Mouse (Mus musculus): ENCODE measurements at regions not wholly inside any gene's neighbourhood (a gene's known extent, or its start where the extent isn't known, plus 50 kb on each side); places are given as distances from the start of the nearest gene placed in this dataset.
"Not testable (repeated sequence)": the region's sequence is repeated elsewhere in the genome, so short reads cannot be mapped to it uniquely, and the experiment has no call there.

DNA sequence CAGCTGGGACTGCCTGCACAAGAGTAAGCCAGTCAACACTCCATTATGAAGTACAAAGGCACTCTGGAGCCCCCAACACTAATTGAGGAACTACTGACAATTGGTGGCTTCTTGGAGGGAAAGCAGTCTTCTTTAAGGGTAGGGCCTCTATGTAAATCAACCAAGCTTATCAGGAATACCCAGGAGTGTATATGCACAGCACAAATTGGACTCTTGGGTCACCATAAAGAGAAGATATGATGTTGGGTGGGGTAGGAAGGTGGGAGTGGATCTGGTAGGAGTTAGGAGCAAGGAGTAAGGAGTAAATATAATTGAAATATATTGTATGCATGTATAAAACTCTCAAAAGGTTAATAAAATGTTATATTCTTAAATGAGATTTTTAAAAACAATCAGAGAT is 587.7 kb downstream of the Pdcd6ip start:
- intact Hi-C loops (cut with DNase I): no loop called here
- DNase-seq: no peak

- intact Hi-C loops (cut with DNase I): no loop called here
- DNase-seq: no peak
Measured at GRCm38 (mm10) chr9:113119721-113120120, 588.3 kb downstream of the Pdcd6ip start.

DNA sequence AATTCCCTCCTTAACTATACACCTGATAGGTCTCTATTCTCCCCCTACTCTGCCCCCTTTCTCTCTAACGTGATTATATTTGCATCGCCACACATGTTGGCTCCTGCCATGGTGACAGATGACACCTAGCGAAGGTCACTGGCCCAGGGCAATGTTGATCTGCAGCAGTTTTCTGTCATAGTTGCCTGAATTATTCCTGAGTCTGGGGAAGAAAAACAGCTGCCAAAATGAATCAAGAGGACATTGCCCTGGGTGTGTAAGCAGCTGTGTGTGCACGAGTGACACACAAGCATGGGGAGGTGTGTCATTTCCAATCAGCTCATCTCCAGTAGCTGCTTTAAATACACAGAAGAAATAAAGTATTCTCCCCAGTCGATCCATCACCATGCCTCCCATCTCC is 592.5 kb downstream of the Pdcd6ip start:
- DNase-seq: no peak
- intact Hi-C loops (cut with DNase I): no loop called here

DNA sequence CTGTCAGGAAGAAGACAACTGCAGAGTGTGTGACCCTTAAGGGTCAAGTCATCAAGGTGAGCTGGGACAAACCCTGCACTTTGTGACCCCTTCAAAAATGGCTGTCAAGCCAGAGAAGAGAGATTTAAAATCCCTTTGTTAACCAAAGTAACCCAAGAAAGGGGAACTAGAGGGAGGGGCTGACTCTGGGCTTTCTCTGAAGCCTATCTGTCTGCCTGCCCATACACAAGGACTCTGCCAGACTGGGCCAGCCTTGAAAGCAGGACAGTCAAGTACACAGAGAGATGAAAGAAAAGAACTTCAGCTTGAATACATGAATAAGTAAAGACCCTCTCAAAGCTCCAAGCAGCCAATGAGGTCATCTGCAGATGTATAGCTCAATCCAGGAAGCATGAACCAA is 595.3 kb downstream of the Pdcd6ip start:
- intact Hi-C loops (cut with DNase I): no loop called here
- no peak for DNase-seq

GRCm38 (mm10) chr9:113101733-113102132 is 606.3 kb downstream of the Pdcd6ip start:
- DNase-seq: no peak
- intact Hi-C loops (cut with DNase I): no loop called here

GRCm38 (mm10) chr9:113100641-113101040 is 607.4 kb downstream of the Pdcd6ip start:
- intact Hi-C loops (cut with DNase I): no loop called here
- DNase-seq: no peak

GRCm38 (mm10) chr9:113095421-113095820 is 612.6 kb downstream of the Pdcd6ip start:
- intact Hi-C loops (cut with DNase I); DNase-seq: not testable (repeated sequence)

- DNase-seq: no peak
- intact Hi-C loops (cut with DNase I): no loop called here
Measured at GRCm38 (mm10) chr9:113093863-113094390, 614.1 kb downstream of the Pdcd6ip start.

DNA sequence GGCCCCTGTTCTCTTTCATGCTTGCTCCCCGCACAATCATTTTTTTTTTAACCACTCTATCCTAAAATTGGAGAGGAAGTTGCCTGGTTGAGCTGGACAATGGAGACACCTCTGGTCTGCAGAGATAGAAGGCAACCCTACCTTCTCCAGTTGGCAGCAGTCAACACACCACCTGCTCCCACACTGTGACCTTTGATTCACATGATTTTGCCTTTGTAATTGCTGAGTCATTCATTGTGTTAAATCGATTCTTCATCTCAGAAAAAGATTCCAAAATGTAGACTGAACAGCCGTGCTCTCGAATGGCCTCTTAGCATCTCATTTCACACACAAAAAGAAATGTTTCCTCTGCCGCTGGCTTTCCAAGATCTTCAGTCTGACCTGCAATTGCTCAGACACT is 616.2 kb downstream of the Pdcd6ip start:
- intact Hi-C loops (cut with DNase I): no loop called here
- DNase-seq: no peak

GRCm38 (mm10) chr9:113087786-113088185 is 620.3 kb downstream of the Pdcd6ip start:
- no peak for DNase-seq
- intact Hi-C loops (cut with DNase I): no loop called here

- intact Hi-C loops (cut with DNase I): no loop called here
Measured at GRCm38 (mm10) chr9:113085281-113085810, 622.7 kb downstream of the Pdcd6ip start.

DNA sequence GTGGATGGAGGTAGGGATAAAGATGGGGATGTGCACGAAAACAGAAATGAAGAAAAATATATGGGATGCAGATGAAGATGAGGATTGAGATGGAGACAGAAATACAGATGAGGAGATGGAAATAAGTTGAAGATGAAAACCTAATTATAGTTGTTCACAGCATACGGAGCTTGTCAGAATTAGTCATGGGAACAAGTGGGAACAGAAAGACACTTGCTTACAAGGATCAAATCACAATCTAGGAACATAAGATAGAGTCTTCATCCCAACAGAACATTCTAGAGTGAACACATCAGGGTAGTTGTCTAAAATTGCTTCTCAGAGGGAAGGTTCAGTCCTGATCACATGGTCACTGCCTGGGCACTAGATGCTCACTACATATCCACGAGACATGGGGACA is 633.2 kb downstream of the Pdcd6ip start:
- no peak for DNase-seq
- intact Hi-C loops (cut with DNase I): no loop called here

More at GRCm38 (mm10) chr9:113085281-113085810, 622.7 kb downstream of the Pdcd6ip start:
- DNase-seq: no peak

DNA sequence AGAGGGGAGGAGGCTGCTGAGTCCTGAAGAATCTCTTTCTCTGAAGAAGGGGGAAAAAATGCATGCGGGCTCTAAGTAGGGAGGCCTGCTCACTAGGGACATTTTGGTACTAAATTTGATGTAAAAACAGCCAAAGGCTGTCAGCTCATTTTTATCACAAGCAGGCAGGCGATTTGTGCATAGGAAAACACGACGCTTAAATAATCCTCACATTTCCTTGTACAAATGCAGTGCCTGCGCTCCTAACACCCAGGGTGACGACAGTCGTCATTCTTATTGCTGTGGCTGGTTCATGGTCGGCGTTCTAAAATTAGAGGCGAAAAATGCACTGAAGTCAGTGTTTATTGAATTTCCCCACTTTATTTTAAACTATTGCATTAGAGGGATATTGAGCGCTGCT is 650.6 kb downstream of the Pdcd6ip start:
- intact Hi-C loops (cut with DNase I): no loop called here
- DNase-seq: no peak

DNA sequence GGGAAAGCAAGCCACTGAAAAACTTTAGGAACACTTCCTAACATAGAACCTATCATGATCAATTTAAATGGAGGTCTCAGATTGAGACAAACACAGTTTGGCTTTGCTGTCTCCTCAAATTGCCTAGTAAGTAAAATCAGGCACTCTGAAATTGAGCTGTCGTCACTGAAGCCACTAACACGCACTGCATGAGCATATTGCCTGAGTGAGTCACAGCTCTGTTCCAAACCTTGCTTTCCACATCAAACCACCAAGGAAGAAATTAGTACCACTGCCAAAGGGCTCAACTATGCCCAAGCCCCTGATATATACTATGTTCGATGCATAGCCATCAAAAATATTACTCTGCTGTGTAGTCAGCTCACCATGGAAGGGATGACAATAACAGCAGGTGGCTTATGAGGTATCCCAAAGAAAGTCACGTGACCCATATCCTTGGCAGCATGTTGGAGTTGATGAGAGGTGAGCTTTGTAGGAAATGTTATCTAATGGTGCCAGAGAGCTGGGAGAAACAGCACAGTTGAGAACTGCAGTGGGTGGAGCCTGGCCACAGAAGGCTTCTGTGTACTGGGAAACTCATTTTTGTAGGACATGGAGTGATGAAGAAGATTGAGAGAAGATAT is 663.4 kb downstream of the Pdcd6ip start:
- intact Hi-C loops (cut with DNase I): no loop called here
- DNase-seq: no peak

GRCm38 (mm10) chr9:113040885-113041284 is 667.2 kb downstream of the Pdcd6ip start:
- intact Hi-C loops (cut with DNase I): no loop called here
- no peak for DNase-seq

- intact Hi-C loops (cut with DNase I): no loop called here
- no peak for DNase-seq
Measured at GRCm38 (mm10) chr9:113033996-113034395, 674.1 kb downstream of the Pdcd6ip start.

DNA sequence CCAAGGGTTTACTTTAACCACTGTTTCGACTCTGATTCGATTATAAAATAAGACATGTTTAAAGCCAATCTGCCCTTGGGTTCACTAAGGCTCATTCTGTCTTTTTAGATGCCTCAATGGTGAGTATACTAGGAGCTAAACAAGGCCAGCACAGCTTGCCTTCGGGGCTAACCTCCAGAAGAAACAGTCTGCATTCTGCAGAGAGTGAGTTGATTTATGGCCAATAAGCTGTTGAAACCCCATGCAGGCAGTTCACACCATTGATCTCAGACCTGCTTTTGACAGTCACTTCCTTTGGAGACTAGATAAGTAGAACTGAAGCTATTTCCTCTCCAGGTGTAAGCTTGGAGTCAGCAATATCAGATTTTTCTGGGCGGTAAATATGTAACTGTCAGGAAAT is 679.0 kb downstream of the Pdcd6ip start:
- intact Hi-C loops (cut with DNase I): no loop called here
- DNase-seq: no peak

GRCm38 (mm10) chr9:113026904-113027193 is 681.2 kb downstream of the Pdcd6ip start:
- no peak for DNase-seq
- intact Hi-C loops (cut with DNase I): no loop called here

- intact Hi-C loops (cut with DNase I): no loop called here
- no peak for DNase-seq
Measured at GRCm38 (mm10) chr9:113026096-113026903, 681.8 kb downstream of the Pdcd6ip start.

DNA sequence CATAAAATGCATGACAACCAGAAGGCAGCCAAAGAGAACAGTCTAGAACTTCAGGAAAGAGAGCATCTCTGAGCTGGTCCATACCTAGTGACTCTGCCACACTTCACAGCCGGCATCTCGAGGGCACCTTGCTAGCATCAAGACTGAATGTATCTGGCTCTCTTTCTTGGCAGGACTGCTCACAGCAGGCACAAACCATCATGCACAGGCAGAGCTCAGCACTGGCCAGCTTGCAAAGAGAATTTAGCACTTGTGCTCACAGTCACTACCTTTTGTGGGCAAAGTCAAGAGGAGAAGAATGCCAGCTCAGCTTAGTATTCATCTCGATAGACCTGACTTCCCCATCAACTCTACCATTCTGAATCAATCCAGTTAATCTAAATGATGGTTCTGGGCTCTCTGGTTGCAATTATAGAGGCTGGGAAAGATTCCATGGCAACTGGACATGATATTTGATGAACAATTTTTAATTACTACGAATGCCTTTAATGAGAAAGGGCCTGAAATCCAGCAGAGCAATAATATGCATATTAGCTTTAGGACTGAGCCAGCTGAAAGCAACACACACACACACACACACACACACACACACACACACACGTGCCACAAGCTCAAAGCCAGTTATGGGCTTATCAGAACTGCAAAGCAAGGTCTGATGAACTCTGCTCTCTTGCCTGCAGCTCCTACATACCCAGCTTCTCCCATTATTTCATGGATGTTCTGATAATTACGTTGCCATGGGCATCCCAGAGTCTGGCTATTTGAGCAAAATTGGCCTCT is 686.0 kb downstream of the Pdcd6ip start:
- intact Hi-C loops (cut with DNase I): no loop called here

DNA sequence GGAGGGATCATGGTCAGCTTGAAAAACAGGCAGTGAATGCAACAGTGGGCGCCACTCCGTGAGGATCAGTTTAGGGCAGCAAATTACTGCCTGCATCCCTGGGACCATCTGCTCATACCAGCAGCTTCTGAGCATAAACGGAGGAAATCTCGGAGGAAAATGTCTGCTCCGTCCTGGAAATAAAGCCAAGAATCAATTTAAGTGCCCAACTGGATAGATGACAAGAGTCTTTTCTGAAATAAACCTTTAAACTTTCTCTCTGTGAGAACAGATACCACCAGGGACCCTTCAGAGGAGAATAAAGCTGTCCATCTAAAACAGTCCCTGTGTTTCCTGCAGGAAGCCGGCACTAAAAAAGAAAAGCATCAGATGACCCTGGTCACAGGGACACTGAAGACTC is 688.5 kb downstream of the Pdcd6ip start:
- intact Hi-C loops (cut with DNase I): no loop called here
- no peak for DNase-seq

More for the DNA sequence above, 686.0 kb downstream of the Pdcd6ip start:
- DNase-seq: no peak

Measured in gastrocnemius, postnatal 36 days (tissue).